In genomic region chr16:22265849-22266376, GRCm38 (mm10) we compare ENCODE assay signal across 8 mouse cellular contexts. TPM values are rescaled to one million over a fixed set of nuclear protein-coding genes. Genes with fewer than 3 reads are reported as not detected.
DNase-seq lines count a peak whose midpoint lies in the region; ATAC-seq and TF ChIP-seq lines count a peak whose summit lies in the region.

Gene Tra2b, minus strand, starts transcription at chr16:22266005.

- H3K27ac ChIP-seq in CH12.LX (ENCODE audit: insufficient read depth, low read depth) = peak within 1 kb of the TSS; percentile 84
- peak within 1 kb of the TSS; percentile 98 for H3K27ac ChIP-seq in forebrain, embryonic 12.5 days
- peak within 1 kb of the TSS; percentile 98 for H3K27ac ChIP-seq in heart, postnatal 0 days (ENCODE audit: low read depth)
- H3K27ac ChIP-seq in liver, embryonic 16.5 days (ENCODE audit: low read length) = peak within 1 kb of the TSS; percentile 90
- H3K27ac ChIP-seq in neural tube, embryonic 13.5 days (replicated peaks) = peak within 1 kb of the TSS; percentile 98
- peak within 1 kb of the TSS; percentile 100 for H3K27ac ChIP-seq in testis, adult 2 months (ENCODE audit: control insufficient read depth, insufficient read depth, low read depth, low read length)

- no peak for TF ChIP-seq EP300 in CH12.LX (IDR thresholded peaks at IDR 0.05; ENCODE audit: low read length)
- TF ChIP-seq EP300 in heart, postnatal 0 days (IDR thresholded peaks at IDR 0.05; ENCODE audit: low read depth) = no peak

- H3K9ac ChIP-seq in CH12.LX (ENCODE audit: insufficient read depth, low read depth) = peak within 1 kb of the TSS; percentile 86
- H3K9ac ChIP-seq in forebrain, embryonic 12.5 days = peak within 1 kb of the TSS; percentile 98
- H3K9ac ChIP-seq in heart, postnatal 0 days (replicated peaks; ENCODE audit: low read depth, low read length) = peak within 1 kb of the TSS; percentile 94
- H3K9ac ChIP-seq in liver, embryonic 16.5 days (ENCODE audit: low read depth, low read length) = peak within 1 kb of the TSS; percentile 88
- peak within 1 kb of the TSS; percentile 98 for H3K9ac ChIP-seq in neural tube, embryonic 13.5 days

- in situ Hi-C loops in CH12.LX (cut with MboI; ENCODE audit: low pct_ligation_motif_present, low pct_unique_long_range_greater_than_20kb, low sequenced_read_pairs) = no loop called here

- TF ChIP-seq POLR2A in CH12.LX (IDR thresholded peaks at IDR 0.05; ENCODE audit: low read depth, low read length) = peak; percentile 97
- peak; percentile 100 for TF ChIP-seq POLR2A in testis, adult 2 months (IDR thresholded peaks at IDR 0.05; ENCODE audit: control insufficient read depth, low read depth, low read length)

- H3K36me3 ChIP-seq in CH12.LX (replicated peaks in 1 of 2; ENCODE audit: control insufficient read depth in 1 of 2, insufficient read depth in 1 of 2, low read length in 1 of 2) = peaks cover 0 to 18% of the 10 kb centered on the region in 2 experiments
- no peaks in the 10 kb centered on the region for H3K36me3 ChIP-seq in forebrain, embryonic 12.5 days (replicated peaks)
- H3K36me3 ChIP-seq in heart, postnatal 0 days (replicated peaks; ENCODE audit: control insufficient read depth, insufficient read depth, low read length) = no peaks in the 10 kb centered on the region
- H3K36me3 ChIP-seq in liver, embryonic 16.5 days (ENCODE audit: control insufficient read depth, insufficient read depth) = no peaks in the 10 kb centered on the region; the same call in 1 of the 2 replicates
- no peaks in the 10 kb centered on the region for H3K36me3 ChIP-seq in neural tube, embryonic 13.5 days
- peaks cover 3% of the 10 kb centered on the region; the same call in 1 of the 2 replicates for H3K36me3 ChIP-seq in testis, adult 2 months (ENCODE audit: control insufficient read depth, insufficient read depth, low read length)

- H3K9me3 ChIP-seq in CH12.LX (replicated peaks; ENCODE audit: low read length) = no peaks in the 10 kb centered on the region
- H3K9me3 ChIP-seq in forebrain, embryonic 12.5 days = no peaks in the 10 kb centered on the region
- H3K9me3 ChIP-seq in heart, postnatal 0 days (replicated peaks; ENCODE audit: control insufficient read depth, low read length) = no peaks in the 10 kb centered on the region
- H3K9me3 ChIP-seq in liver, embryonic 16.5 days (replicated peaks; ENCODE audit: control insufficient read depth, low read length) = no peaks in the 10 kb centered on the region
- H3K9me3 ChIP-seq in neural tube, embryonic 13.5 days = no peaks in the 10 kb centered on the region

- WGBS in forebrain, embryonic 12.5 days = under 1% methylated on average over 35 of the region's 38 CpGs
- under 1% methylated on average over 38 of the region's 38 CpGs for WGBS in heart, postnatal 0 days
- WGBS in liver, embryonic 16.5 days (ENCODE audit: insufficient replicate concordance) = 0% methylated on average over 38 of the region's 38 CpGs
- under 1% methylated on average over 38 of the region's 38 CpGs for WGBS in neural tube, embryonic 13.5 days

- TF ChIP-seq RAD21 in CH12.LX (IDR thresholded peaks at IDR 0.05; ENCODE audit: low read depth, low read length) = no peak

- H3K79me2 ChIP-seq in CH12.LX (replicated peaks; ENCODE audit: control insufficient read depth, extremely low read depth, insufficient read depth, poor library complexity, severe bottlenecking) = peaks cover 42% of the 10 kb centered on the region

- no peaks in the 10 kb centered on the region for H3K27me3 ChIP-seq in CH12.LX (replicated peaks)
- H3K27me3 ChIP-seq in forebrain, embryonic 12.5 days = no peaks in the 10 kb centered on the region
- H3K27me3 ChIP-seq in heart, postnatal 0 days (ENCODE audit: control insufficient read depth, insufficient read depth, low read length) = no peaks in the 10 kb centered on the region
- H3K27me3 ChIP-seq in liver, embryonic 16.5 days (ENCODE audit: control insufficient read depth, insufficient read depth, low read depth, low read length) = no peaks in the 10 kb centered on the region
- H3K27me3 ChIP-seq in neural tube, embryonic 13.5 days = no peaks in the 10 kb centered on the region
- no peaks in the 10 kb centered on the region for H3K27me3 ChIP-seq in testis, adult 2 months (ENCODE audit: control insufficient read depth, insufficient read depth, low read length)

- peak within 1 kb of the TSS; percentile 72 to 98 (median 86) for H3K4me3 ChIP-seq in CH12.LX (replicated peaks in 1 of 3; ENCODE audit: low read depth in 2 of 3, low read length in 2 of 3, poor library complexity in 1 of 3)
- peak within 1 kb of the TSS; percentile 91 for H3K4me3 ChIP-seq in forebrain, embryonic 12.5 days (replicated peaks)
- H3K4me3 ChIP-seq in heart, postnatal 0 days (ENCODE audit: low read depth, low read length) = peak within 1 kb of the TSS; percentile 96
- peak within 1 kb of the TSS; percentile 89 for H3K4me3 ChIP-seq in liver, embryonic 16.5 days (ENCODE audit: low read depth, low read length)
- peak within 1 kb of the TSS; percentile 96 for H3K4me3 ChIP-seq in neural tube, embryonic 13.5 days
- peak within 1 kb of the TSS; percentile 100 for H3K4me3 ChIP-seq in testis, adult 2 months (ENCODE audit: control insufficient read depth, low read depth, low read length)

- peaks cover 4 to 7% of the 10 kb centered on the region in 2 experiments; a peak in 3 of 4 replicates for H3K4me1 ChIP-seq in CH12.LX (ENCODE audit: control insufficient read depth in 1 of 2, insufficient read depth in 2 of 2)
- H3K4me1 ChIP-seq in forebrain, embryonic 12.5 days = peaks cover 19% of the 10 kb centered on the region
- H3K4me1 ChIP-seq in heart, postnatal 0 days (ENCODE audit: control insufficient read depth, insufficient read depth) = peaks cover 19% of the 10 kb centered on the region
- H3K4me1 ChIP-seq in liver, embryonic 16.5 days (ENCODE audit: control insufficient read depth, low read depth, low read length) = peaks cover 19% of the 10 kb centered on the region
- peaks cover 30% of the 10 kb centered on the region for H3K4me1 ChIP-seq in neural tube, embryonic 13.5 days (replicated peaks)
- peaks cover 9% of the 10 kb centered on the region for H3K4me1 ChIP-seq in testis, adult 2 months (ENCODE audit: control insufficient read depth, insufficient read depth, low read length)

- peak; percentile 98 for ATAC-seq in forebrain, embryonic 12.5 days (ENCODE audit: low FRiP score)
- ATAC-seq in heart, postnatal 0 days (ENCODE audit: insufficient read depth, low read depth) = peak; percentile 98
- peak; percentile 97 for ATAC-seq in liver, embryonic 16.5 days (ENCODE audit: low read depth)
- peak; percentile 98 for ATAC-seq in neural tube, embryonic 13.5 days (ENCODE audit: low read depth)

- DNase-seq in CH12.LX (ENCODE audit: extremely low read depth) = peak; percentile 100
- peak; percentile 96 for DNase-seq in c-Kit-positive CD71-positive TER-119-negative erythroid progenitor cells, embryonic 14.5 days (ENCODE audit: low read depth)
- peak; percentile 99 for DNase-seq in heart, postnatal 0 days (ENCODE audit: low spot score)
- DNase-seq in kidney, postnatal 4 days = peak; percentile 97 to 98

- no peak for TF ChIP-seq CTCF in CH12.LX (conservative IDR thresholded peaks at IDR 0.05 in 1 of 2, IDR thresholded peaks at IDR 0.05 in 1 of 2; ENCODE audit: low read depth in 2 of 2, low read length in 2 of 2)
- peak; percentile 42; the same call in 1 of the 2 replicates for TF ChIP-seq CTCF in heart, postnatal 0 days (IDR thresholded peaks at IDR 0.05; ENCODE audit: low read depth)
- TF ChIP-seq CTCF in testis, adult 2 months (IDR thresholded peaks at IDR 0.05; ENCODE audit: control insufficient read depth, insufficient read depth, insufficient replicate concordance, low read depth, low read length) = peak; percentile 9; the same call in 1 of the 2 replicates

- peak within 1 kb of the TSS; percentile 59 for H3K4me2 ChIP-seq in CH12.LX (ENCODE audit: insufficient read depth, low read depth, poor library complexity, severe bottlenecking)
- H3K4me2 ChIP-seq in forebrain, embryonic 12.5 days = peak within 1 kb of the TSS; percentile 77
- H3K4me2 ChIP-seq in heart, postnatal 0 days (ENCODE audit: low read depth, low read length) = peak within 1 kb of the TSS; percentile 70
- peak within 1 kb of the TSS; percentile 73 for H3K4me2 ChIP-seq in liver, embryonic 16.5 days (ENCODE audit: low read depth, low read length)
- peak within 1 kb of the TSS; percentile 92 for H3K4me2 ChIP-seq in neural tube, embryonic 13.5 days

- dilution Hi-C loops in CH12.LX (cut with MboI; ENCODE audit: extremely low pct_ligation_motif_present, extremely low pct_unique_long_range_greater_than_20kb, low sequenced_read_pairs) = no loop called here

TF ChIP-seq in CH12.LX, 34 proteins besides CTCF, POLR2A, EP300 and RAD21 (continues in another document):
- TF ChIP-seq CHD2 (IDR thresholded peaks at IDR 0.05; ENCODE audit: low read length) (peak; percentile 52; the same call in 1 of the 2 replicates), ZMIZ1 (IDR thresholded peaks at IDR 0.05; ENCODE audit: low read depth, low read length) (peak; percentile 98), UBTF (IDR thresholded peaks at IDR 0.05; ENCODE audit: low read depth, low read length) (0 out of 2 replicates have a peak, but pooled peaks have one; percentile 1), MXI1 (IDR thresholded peaks at IDR 0.05; ENCODE audit: low read depth, low read length) (peak; percentile 98), ZNF384 (IDR thresholded peaks at IDR 0.05; ENCODE audit: low read depth, low read length) (no peak), USF2 (conservative IDR thresholded peaks at IDR 0.05; ENCODE audit: low read depth, low read length) (no peak), MAX (IDR thresholded peaks at IDR 0.05; ENCODE audit: low read length) (peak; percentile 91), SIN3A (IDR thresholded peaks at IDR 0.05; ENCODE audit: low read length) (peak; percentile 93), NELFE (IDR thresholded peaks at IDR 0.05; ENCODE audit: low read depth, low read length) (peak; percentile 99), TCF12 (IDR thresholded peaks at IDR 0.05; ENCODE audit: low read depth, low read length) (peak; percentile 95), USF1 (IDR thresholded peaks at IDR 0.05; ENCODE audit: low read depth, low read length) (no peak), ZKSCAN1 (IDR thresholded peaks at IDR 0.05; ENCODE audit: borderline replicate concordance, low read depth, low read length) (no peak), MEF2A (IDR thresholded peaks at IDR 0.05; ENCODE audit: borderline replicate concordance, low read depth, low read length) (no peak; the same call in none of the 2 replicates)

RNA-seq across cellular contexts. Expression of gene Tra2b, which starts in this region (rescaled TPM):
- total RNA-seq in CH12.LX (2012; rRNA removed) (216 and 311 TPM in 2 replicates), CH12.LX (2014; rRNA removed) (272 and 304 TPM in 2 replicates)
- polyA plus RNA-seq in CH12.LX (2012; ENCODE audit: insufficient read length, low read depth) = 392 and 405 TPM in 2 replicates
- polyA plus RNA-seq in forebrain, embryonic 12.5 days (2016; fragmentation: Nextera tagmentation; extraction: Ambion mirVana) = 465 and 492 TPM in 2 replicates
- total RNA-seq in heart, postnatal 0 days (2014; rRNA removed; ENCODE audit: low replicate concordance) = 56.7 and 97.9 TPM in 2 replicates
- 123 and 125 TPM in 2 replicates for polyA plus RNA-seq in heart, postnatal 0 days (2015; fragmentation: Nextera tagmentation; extraction: Ambion mirVana)
- polyA plus RNA-seq in liver, embryonic 16.5 days (2015; fragmentation: Nextera tagmentation; extraction: Ambion mirVana) = 126 and 138 TPM in 2 replicates
- polyA plus RNA-seq in neural tube, embryonic 13.5 days (2015; fragmentation: Nextera tagmentation; extraction: Ambion mirVana) = 292 and 340 TPM in 2 replicates
- polyA plus RNA-seq in testis, adult 2 months (2012; rRNA removed) = 51.2 and 59.4 TPM in 2 replicates

Comparison
In these comparisons a context has a peak if more than half of its experiments do, and no peak if none do; other contexts are left out.
1. Peak in every context shown above with its lines: DNase-seq, ATAC-seq, H3K4me3 ChIP-seq and H3K27ac ChIP-seq.
2. CTCF ChIP-seq: peak in heart, postnatal 0 days (single experiment) and testis, adult 2 months (single experiment); none in CH12.LX (0 of 2).